Mouse (Mus musculus) erythroblast, embryonic 14.5 days (primary cell): ENCODE measurements at regions not wholly inside any gene's neighbourhood (a gene's known extent, or its start where the extent isn't known, plus 50 kb on each side); places are given as distances from the start of the nearest gene placed in this dataset.

ENCODE experiments used
- GATA1 ChIP-seq: IDR thresholded peaks from 2 replicates; pipeline ENCODE4 v1.6.1; 2012; ENCODE audit warnings: low read length, inconsistent platforms, mixed read lengths
- TAL1 ChIP-seq: IDR thresholded peaks from 3 replicates; pipeline ENCODE4 v1.6.1; 2012; ENCODE audit warnings: low read length, inconsistent platforms, mixed read lengths

DNA sequence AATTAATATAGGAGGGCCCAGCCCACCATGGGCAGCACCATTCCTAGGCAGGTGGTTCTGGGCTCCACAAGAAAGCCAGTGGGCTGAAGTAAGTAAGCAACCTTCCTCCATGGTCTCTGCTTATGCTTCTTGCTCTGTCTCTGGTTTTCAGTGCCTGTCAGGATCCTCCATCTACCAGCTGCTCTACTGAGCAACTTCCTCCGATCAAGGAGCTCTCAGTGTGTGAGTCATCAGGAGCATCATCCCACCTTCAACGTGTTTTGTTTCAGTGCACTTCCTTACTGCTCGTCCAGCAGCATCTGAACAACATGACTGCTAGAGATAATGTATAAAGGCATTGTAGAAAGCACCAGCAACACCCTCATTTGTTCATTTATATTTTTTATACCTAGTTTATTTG, 368.0 kb downstream of the Pdcd6ip start:
- TF ChIP-seq GATA1, result no peak
- no peak for TF ChIP-seq TAL1
